Comparison of ENCODE assay signal across 15 mouse cellular contexts in genomic region chr19:26706910-26707309, GRCm38 (mm10).
DNase-seq lines count a peak whose midpoint lies in the region; ATAC-seq and TF ChIP-seq lines count a peak whose summit lies in the region.
"Had no signal": no experiment of that assay in that cellular context is flagged by ENCODE, and none has a peak within 500 bp of the region (broad histone marks: within the 10 kb centered on the region; RNA-seq: fewer than 3 reads in every experiment).

No protein-coding gene starts in this region.

- no peak for TF ChIP-seq CTCF in thymus, adult 2 months (IDR thresholded peaks at IDR 0.05; ENCODE audit: borderline replicate concordance, control insufficient read depth, extremely low read depth, insufficient read depth, low read length, poor library complexity)
- no peak for TF ChIP-seq CTCF in lung, embryonic 14.5 days (IDR thresholded peaks at IDR 0.05; ENCODE audit: low read depth)

- intact Hi-C loops in left cerebral cortex, postnatal 14 days (cut with DNase I) = no loop called here

- no peak overlapping the region for H3K4me2 ChIP-seq in lung, embryonic 14.5 days
- H3K4me2 ChIP-seq: liver, embryonic 15.5 days had no signal

- WGBS in thymus, adult 2 months = 57% methylated on average over 5 of the region's 5 CpGs
- WGBS in lung, embryonic 14.5 days = 37% methylated on average over 5 of the region's 5 CpGs

- TF ChIP-seq POLR2A in thymus, adult 2 months (IDR thresholded peaks at IDR 0.05; ENCODE audit: control insufficient read depth, extremely low read depth, insufficient read depth, low read length, poor library complexity) = no peak

- DNase-seq in heart, adult 11 months = peak; percentile 95
- DNase-seq in heart, adult 8-10 months (ENCODE audit: low spot score) = no peak
- peak; percentile 13 for DNase-seq in thymus, adult 2 months
- DNase-seq in thymus, adult 18-20 months = no peak
- peak; percentile 59 for DNase-seq in lung, embryonic 14.5 days
- DNase-seq in thymus, postnatal 4 days = peak; percentile 32
- no peak for DNase-seq in left cerebral cortex, postnatal 14 days (ENCODE audit: low spot score in 2 of 2)
- DNase-seq: cerebellum, adult 11-12 months; gastrocnemius, postnatal 25 days; right cerebral cortex, postnatal 14 days had no signal

- no peaks in the 10 kb centered on the region for H3K27me3 ChIP-seq in thymus, adult 2 months (ENCODE audit: control insufficient read depth, insufficient read depth, low read length)
- no peaks in the 10 kb centered on the region for H3K27me3 ChIP-seq in lung, embryonic 14.5 days (ENCODE audit: insufficient read depth, low read length)
- H3K27me3 ChIP-seq: liver, embryonic 15.5 days had no signal

- no peak overlapping the region for H3K27ac ChIP-seq in thymus, adult 2 months (ENCODE audit: control insufficient read depth, insufficient read depth, low read length)
- no peak overlapping the region for H3K27ac ChIP-seq in lung, embryonic 14.5 days (ENCODE audit: low read depth)
- H3K27ac ChIP-seq: hindbrain, postnatal 0 days; liver, embryonic 15.5 days; stomach, postnatal 0 days had no signal

- 0 out of 2 replicates have a peak, but pooled peaks have one; percentile 26 for ATAC-seq in lung, embryonic 14.5 days (ENCODE audit: insufficient read depth)
- no peak for ATAC-seq in monocyte, adult 5-6 weeks (replicated peaks; ENCODE audit: insufficient number of reproducible peaks, low FRiP score, low TSS enrichment, poor library complexity, severe bottlenecking)
- ATAC-seq: hindbrain, postnatal 0 days had no signal

- no peaks in the 10 kb centered on the region for H3K9me3 ChIP-seq in lung, embryonic 14.5 days (ENCODE audit: low read depth, low read length)
- H3K9me3 ChIP-seq: liver, embryonic 15.5 days had no signal

- no peaks in the 10 kb centered on the region for H3K36me3 ChIP-seq in thymus, adult 2 months (ENCODE audit: control insufficient read depth, insufficient read depth, low read length)
- no peaks in the 10 kb centered on the region for H3K36me3 ChIP-seq in lung, embryonic 14.5 days (ENCODE audit: insufficient read depth)
- H3K36me3 ChIP-seq: liver, embryonic 15.5 days had no signal

- no peak overlapping the region for H3K9ac ChIP-seq in lung, embryonic 14.5 days
- H3K9ac ChIP-seq: liver, embryonic 15.5 days had no signal

- H3K4me1 ChIP-seq in thymus, adult 2 months (replicated peaks; ENCODE audit: control insufficient read depth, insufficient read depth, low read length) = peaks cover 7% of the 10 kb centered on the region
- no peaks in the 10 kb centered on the region for H3K4me1 ChIP-seq in lung, embryonic 14.5 days (ENCODE audit: insufficient read depth)

- no peak overlapping the region for H3K4me3 ChIP-seq in thymus, adult 2 months (ENCODE audit: control insufficient read depth, insufficient read depth, low read length)
- H3K4me3 ChIP-seq in lung, embryonic 14.5 days (ENCODE audit: low read depth, low read length) = no peak overlapping the region
- H3K4me3 ChIP-seq: liver, embryonic 15.5 days; myocyte had no signal

Comparison
In these comparisons a context has a peak if more than half of its experiments do, and no peak if none do; other contexts are left out.
1. DNase-seq: peak in heart, adult 11 months (single experiment), thymus, adult 2 months (single experiment), lung, embryonic 14.5 days (single experiment) and thymus, postnatal 4 days (single experiment); none in heart, adult 8-10 months (single experiment), thymus, adult 18-20 months (0 of 2) and left cerebral cortex, postnatal 14 days (0 of 2).